Mouse (Mus musculus): ENCODE measurements around the gene Olfr857. TPM values are rescaled to one million over a fixed set of nuclear protein-coding genes. Genes with fewer than 3 reads are reported as not detected.
"Not testable (repeated sequence)": the region's sequence is repeated elsewhere in the genome, so short reads cannot be mapped to it uniquely, and the experiment has no call there.

The Olfr857 gene
- total RNA-seq (2021), result not detected
- long read RNA-seq, experiment 1, result 0 reads
- long read RNA-seq, experiment 2, result 0 reads

- no peak for DNase-seq (ENCODE audit: low spot score in 2 of 2)
Observed at GRCm38 (mm10) chr9:19709133-19709532, at the start of gene Olfr857. Gene Olfr857, plus strand, starts transcription at chr9:19709433.

GRCm38 (mm10) chr9:19690281-19690680 is 19.0 kb upstream of the Olfr857 start:
- no peak for DNase-seq (ENCODE audit: low spot score in 2 of 2)

GRCm38 (mm10) chr9:19691426-19691825 is 17.8 kb upstream of the Olfr857 start:
- DNase-seq (ENCODE audit: low spot score in 2 of 2), result no peak

GRCm38 (mm10) chr9:19692430-19692829 is 16.8 kb upstream of the Olfr857 start:
- no peak for DNase-seq (ENCODE audit: low spot score in 2 of 2)

- not testable (repeated sequence) for DNase-seq (ENCODE audit: low spot score in 2 of 2)
Observed at GRCm38 (mm10) chr9:19694285-19694684, 14.9 kb upstream of the Olfr857 start.

GRCm38 (mm10) chr9:19694898-19695379 is 14.3 kb upstream of the Olfr857 start:
- not testable (repeated sequence) for DNase-seq (ENCODE audit: low spot score in 2 of 2)

- DNase-seq (ENCODE audit: low spot score in 2 of 2), result not testable (repeated sequence)
Observed at GRCm38 (mm10) chr9:19704546-19704945, 4.7 kb upstream of the Olfr857 start.

Other genes with a start within 250 kb of the Olfr857 start
- gene Olfr850, start 231.2 kb upstream of the Olfr857 start, total RNA-seq (2021), result not detected
- gene Olfr851, start 216.1 kb upstream of the Olfr857 start, total RNA-seq (2021), result not detected
- gene Olfr853, start 168.4 kb upstream of the Olfr857 start, total RNA-seq (2021), result not detected
- gene Olfr854, start 142.1 kb upstream of the Olfr857 start, total RNA-seq (2021), result not detected
- not detected for gene Olfr855, start 126.8 kb upstream of the Olfr857 start, total RNA-seq (2021)
- 10 to 100 TPM; 21.2 to 21.7 TPM for gene Zfp317, start 87.3 kb upstream of the Olfr857 start, total RNA-seq (2021)
- gene Olfr58, start 70.8 kb downstream of the Olfr857 start, total RNA-seq (2021), result not detected
- gene Olfr859, start 95.5 kb downstream of the Olfr857 start, total RNA-seq (2021), result not detected
- not detected for gene Olfr860, start 140.3 kb downstream of the Olfr857 start, total RNA-seq (2021)
- gene Olfr862, start 178.6 kb downstream of the Olfr857 start, total RNA-seq (2021), result not detected
- gene Olfr77, start 207.4 kb downstream of the Olfr857 start, total RNA-seq (2021), result not detected

Data from layer of hippocampus, postnatal 14 days (tissue).